Mouse (Mus musculus) kidney, adult 2 months (tissue): Measurements from ENCODE around the gene Prkcg. TPM values are rescaled to one million over a fixed set of nuclear protein-coding genes. Genes with fewer than 3 reads are reported as not detected.

Source experiments
- DNase-seq: peaks from one replicate; pipeline ENCODE4 v3.0.0; 2021
- H3K27ac ChIP-seq: fragments of 200-500 bp; 2 replicates; pipeline ENCODE4 v1.5.1; 2012; ENCODE audit warnings: low read depth, low read length, control low read depth, inconsistent platforms; ENCODE audit not compliant: insufficient read depth
- H3K27me3 ChIP-seq: fragments of 200-500 bp; replicated peaks from 2 replicates; pipeline ENCODE4 v1.6.1; 2012; ENCODE audit warnings: mild to moderate bottlenecking, moderate library complexity, low read length, inconsistent platforms; ENCODE audit not compliant: control insufficient read depth, insufficient read depth
- H3K36me3 ChIP-seq: fragments of 200-500 bp; 2 replicates; pipeline ENCODE4 v1.6.1; 2012; ENCODE audit warnings: mild to moderate bottlenecking, moderate library complexity, low read length, inconsistent platforms; ENCODE audit not compliant: control insufficient read depth, insufficient read depth
- H3K4me1 ChIP-seq: fragments of 200-500 bp; 2 replicates; pipeline ENCODE4 v1.6.1; 2011; ENCODE audit warnings: low read length; ENCODE audit not compliant: control insufficient read depth, insufficient read depth
- H3K4me3 ChIP-seq: fragments of 200-500 bp; 2 replicates; pipeline ENCODE4 v1.5.1; 2011; ENCODE audit warnings: mild to moderate bottlenecking, low read depth, low read length, control low read depth; ENCODE audit not compliant: insufficient read depth
- CTCF ChIP-seq: fragments of 200-500 bp; conservative IDR thresholded peaks from 2 replicates; pipeline ENCODE4 v1.5.1; 2011; ENCODE audit warnings: low read depth, mild to moderate bottlenecking, control low read depth, low read length, moderate library complexity, mixed read lengths; ENCODE audit not compliant: insufficient read depth, insufficient read length
- POLR2A ChIP-seq: fragments of 200-500 bp; IDR thresholded peaks from one replicate; pipeline ENCODE4 v1.6.1; 2011; ENCODE audit warnings: low read depth, low read length, control low read depth
- WGBS: fragments of 180-500 bp; shearing (Covaris S2); methylation state at CpG from one replicate; pipeline ENCODE4 v1.1.7; 2018; 5-methylcytosine and 5-hydroxymethylcytosine counted together
- polyA plus RNA-seq: library from polyadenylated mRNA; depleted of rRNA; stranded (reverse); fragments of >200 nt; gene quantifications from 2 replicates; pipeline ENCODE4 v1.2.3, GENCODE M21; 2012

Gene Prkcg
- polyA plus RNA-seq, 1 experiment = 0.44 TPM

- DNase-seq = no peak
- 56% methylated on average over 7 of the region's 7 CpGs for WGBS
- no peak for TF ChIP-seq POLR2A
- peak; percentile 34; the same call in 1 of the 2 replicates for TF ChIP-seq CTCF
- Histone ChIP-seq H3K36me3 (no peaks in the 10 kb centered on the region), H3K27ac (no peak overlapping the region), H3K27me3 (peaks cover 2% of the 10 kb centered on the region), H3K4me3 (no peak overlapping the region), H3K4me1 (0 out of 2 replicates have a peak, but pooled peaks cover 4% of the 10 kb centered on the region)
These were observed 11.1 kb downstream of the Prkcg start for GRCm38 (mm10) chr7:3299941-3300617.

- Histone ChIP-seq H3K27ac (no peak overlapping the region), H3K27me3 (peaks cover 2% of the 10 kb centered on the region), H3K4me1 (0 out of 2 replicates have a peak, but pooled peaks cover 4% of the 10 kb centered on the region), H3K4me3 (no peak overlapping the region), H3K36me3 (no peaks in the 10 kb centered on the region)
- WGBS = 72% methylated on average over 8 of the region's 8 CpGs
- DNase-seq = no peak
- no peak for TF ChIP-seq POLR2A
- no peak for TF ChIP-seq CTCF
These were observed 12.1 kb downstream of the Prkcg start for GRCm38 (mm10) chr7:3300891-3301627.

DNA sequence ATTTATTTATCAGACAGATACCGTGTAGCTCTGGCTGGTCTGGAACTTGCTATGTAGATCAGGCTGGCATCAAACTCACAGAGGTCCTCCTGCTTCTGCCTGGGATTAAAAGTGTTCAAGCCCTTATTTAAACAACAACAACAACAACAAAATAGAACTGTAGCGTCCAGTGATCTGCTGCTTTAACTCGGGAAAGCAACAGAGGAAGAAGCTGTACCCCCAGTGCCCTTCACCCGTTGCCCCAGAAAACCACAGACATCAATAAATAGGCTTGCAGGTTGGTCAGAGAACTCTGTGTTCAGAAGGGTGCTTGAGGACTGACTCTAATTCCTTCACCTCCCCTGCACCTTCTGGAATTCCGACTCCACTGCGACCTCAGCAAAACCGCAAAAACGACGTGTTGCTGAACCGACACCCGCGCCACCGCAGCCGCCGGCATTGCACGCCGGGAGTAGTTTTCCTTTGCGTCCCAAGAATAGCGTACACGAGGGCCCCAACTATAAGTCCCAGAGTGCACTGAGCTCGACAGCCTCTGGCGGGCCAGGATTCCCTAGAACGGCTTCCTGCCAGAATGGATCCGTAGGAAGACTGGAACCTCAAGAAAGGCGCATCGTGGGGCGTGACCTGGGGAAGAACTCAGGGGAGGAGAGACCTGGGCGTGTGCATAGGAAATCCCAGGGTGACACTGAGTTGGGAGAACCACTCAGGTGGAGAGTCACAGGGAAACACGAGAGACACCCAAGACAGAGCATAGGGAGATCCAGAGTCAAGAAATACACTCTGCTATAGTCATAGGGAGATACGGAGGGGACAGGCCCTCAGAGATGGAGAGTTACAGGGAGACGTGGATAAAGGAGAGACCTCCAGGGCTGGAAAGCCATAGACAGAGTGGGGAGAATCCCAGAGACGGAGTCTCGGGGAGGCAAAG lies 12.9 kb downstream of the Prkcg start:
- WGBS = 9% methylated on average over 33 of the region's 33 CpGs
- H3K36me3 ChIP-seq = no peaks in the 10 kb centered on the region
- peaks cover 2% of the 10 kb centered on the region for H3K27me3 ChIP-seq
- H3K4me1 ChIP-seq = 0 out of 2 replicates have a peak, but pooled peaks cover 4% of the 10 kb centered on the region
- TF ChIP-seq CTCF (no peak), POLR2A (no peak)
- H3K27ac ChIP-seq = no peak overlapping the region
- DNase-seq = peak; percentile 27
- H3K4me3 ChIP-seq = peak overlapping the region; percentile 41

- H3K27me3 ChIP-seq = peaks cover 2% of the 10 kb centered on the region
- WGBS = 3% methylated on average over 16 of the region's 16 CpGs
- H3K36me3 ChIP-seq = no peaks in the 10 kb centered on the region
- no peak overlapping the region for H3K27ac ChIP-seq
- DNase-seq = peak; percentile 36
- peak overlapping the region; percentile 41 for H3K4me3 ChIP-seq
- TF ChIP-seq POLR2A (no peak), CTCF (peak; percentile 27; the same call in 1 of the 2 replicates)
- H3K4me1 ChIP-seq = 0 out of 2 replicates have a peak, but pooled peaks cover 4% of the 10 kb centered on the region
These were observed 13.7 kb downstream of the Prkcg start for GRCm38 (mm10) chr7:3302556-3303275.

DNA sequence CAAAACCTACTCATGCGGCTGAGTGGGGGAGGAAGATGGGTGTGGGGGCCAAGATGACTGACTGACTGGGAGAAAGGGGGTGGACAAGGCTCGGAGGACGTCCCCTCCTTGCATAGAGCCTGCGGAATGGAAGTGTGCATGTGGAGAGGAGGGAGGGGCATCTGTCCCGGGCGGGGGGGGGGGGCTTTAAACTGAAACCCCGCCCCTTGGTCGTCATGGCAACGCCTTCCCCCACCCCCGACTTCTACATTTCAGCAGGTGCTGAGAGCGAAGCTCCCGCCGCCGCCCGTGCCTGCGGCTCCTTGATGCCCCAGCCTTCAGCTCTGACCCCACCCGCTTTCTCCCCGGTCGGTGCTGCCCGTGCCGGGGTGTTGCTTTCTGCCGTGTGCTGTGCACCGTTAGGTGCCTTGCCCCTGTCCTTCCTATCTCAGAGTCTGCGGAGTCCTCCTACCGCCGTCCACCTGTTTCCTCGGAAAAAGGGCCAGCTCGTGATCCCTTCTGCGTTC lies 14.3 kb downstream of the Prkcg start:
- WGBS = 1% methylated on average over 28 of the region's 29 CpGs
- DNase-seq = no peak
- H3K36me3 ChIP-seq = no peaks in the 10 kb centered on the region
- H3K27ac ChIP-seq = no peak overlapping the region
- TF ChIP-seq POLR2A (no peak), CTCF (no peak)
- H3K4me1 ChIP-seq = 0 out of 2 replicates have a peak, but pooled peaks cover 4% of the 10 kb centered on the region
- peaks cover 2% of the 10 kb centered on the region for H3K27me3 ChIP-seq
- peak overlapping the region; percentile 15; the same call in 1 of the 2 replicates for H3K4me3 ChIP-seq

DNA sequence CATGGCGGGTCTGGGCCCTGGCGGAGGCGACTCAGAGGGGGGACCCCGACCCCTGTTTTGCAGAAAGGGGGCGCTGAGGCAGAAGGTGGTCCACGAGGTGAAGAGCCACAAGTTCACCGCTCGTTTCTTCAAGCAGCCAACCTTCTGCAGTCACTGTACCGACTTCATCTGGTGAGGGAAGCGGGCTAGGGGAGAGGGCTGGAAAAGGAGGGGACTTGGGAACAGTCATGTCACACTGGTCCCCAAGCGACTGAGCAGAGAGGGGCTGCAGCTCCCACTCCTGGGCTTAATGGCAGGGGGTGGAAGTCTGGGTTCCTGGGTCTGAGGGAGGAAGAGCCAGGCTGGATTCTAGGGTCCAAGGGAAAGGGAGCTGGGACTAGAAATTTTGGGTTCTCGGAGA lies 14.8 kb downstream of the Prkcg start:
- H3K36me3 ChIP-seq = no peaks in the 10 kb centered on the region
- H3K27me3 ChIP-seq = peaks cover 2% of the 10 kb centered on the region
- H3K27ac ChIP-seq = no peak overlapping the region
- DNase-seq = no peak
- 14% methylated on average over 12 of the region's 12 CpGs for WGBS
- 0 out of 2 replicates have a peak, but pooled peaks cover 4% of the 10 kb centered on the region for H3K4me1 ChIP-seq
- no peak for TF ChIP-seq CTCF
- no peak for TF ChIP-seq POLR2A
- H3K4me3 ChIP-seq = no peak overlapping the region
